Mouse (Mus musculus): ENCODE results near the gene Fam107b.

Gene Fam107b

DNA sequence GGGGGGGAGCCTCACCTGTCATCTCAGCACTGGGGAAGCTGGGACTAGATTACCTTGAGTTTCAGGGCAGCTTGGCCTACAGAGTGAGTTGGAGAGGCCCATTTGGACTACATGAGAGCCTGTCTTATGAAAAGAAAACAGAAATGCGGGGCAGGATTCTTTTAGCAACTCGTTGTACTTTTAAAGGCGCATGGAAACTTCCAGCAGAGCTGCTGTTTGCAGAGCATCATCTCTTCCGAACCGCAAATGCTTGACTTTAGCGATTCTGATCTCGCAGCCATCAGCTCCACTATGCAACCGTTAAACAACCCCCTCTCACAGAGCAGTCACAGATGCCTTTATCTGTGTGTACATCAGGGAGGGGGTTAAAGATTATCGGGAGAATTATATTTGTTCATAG lies 179.8 kb downstream of the Fam107b start:
- in situ Hi-C loops (cut with MboI; ENCODE audit: low pct_unique_long_range_greater_than_20kb in 1 of 2, low sequenced_read_pairs in 2 of 2, unreplicated experiment in 1 of 2), result no loop called here

DNA sequence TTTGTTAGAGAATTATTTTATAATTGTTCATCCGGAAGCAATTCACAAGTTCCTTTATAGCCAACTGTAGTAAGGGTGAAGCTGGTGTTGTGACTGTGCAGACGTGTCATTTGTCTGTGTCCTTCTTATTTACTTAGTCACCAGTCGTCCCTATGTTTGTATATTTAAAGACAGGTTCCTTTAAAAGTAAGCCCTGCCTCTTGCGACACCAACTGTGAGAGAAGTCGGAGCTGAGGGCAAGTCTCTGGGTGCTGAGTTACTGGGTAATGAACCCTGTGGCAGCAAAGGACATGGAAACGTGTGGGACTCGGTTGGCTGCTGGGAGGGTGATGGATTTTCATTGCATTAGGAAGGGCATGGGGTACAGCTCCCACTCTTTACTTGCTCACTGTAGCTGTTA lies 182.1 kb downstream of the Fam107b start:
- in situ Hi-C loops (cut with MboI; ENCODE audit: low pct_unique_long_range_greater_than_20kb in 1 of 2, low sequenced_read_pairs in 2 of 2, unreplicated experiment in 1 of 2), result no loop called here

GRCm38 (mm10) chr2:3752893-3753292 lies 182.6 kb downstream of the Fam107b start:
- in situ Hi-C loops (cut with MboI; ENCODE audit: low pct_unique_long_range_greater_than_20kb in 1 of 2, low sequenced_read_pairs in 2 of 2, unreplicated experiment in 1 of 2), result no loop called here

- in situ Hi-C loops (cut with MboI; ENCODE audit: low pct_unique_long_range_greater_than_20kb in 1 of 2, low sequenced_read_pairs in 2 of 2, unreplicated experiment in 1 of 2), result no loop called here
Measured at GRCm38 (mm10) chr2:3753749-3754148, 183.5 kb downstream of the Fam107b start.

DNA sequence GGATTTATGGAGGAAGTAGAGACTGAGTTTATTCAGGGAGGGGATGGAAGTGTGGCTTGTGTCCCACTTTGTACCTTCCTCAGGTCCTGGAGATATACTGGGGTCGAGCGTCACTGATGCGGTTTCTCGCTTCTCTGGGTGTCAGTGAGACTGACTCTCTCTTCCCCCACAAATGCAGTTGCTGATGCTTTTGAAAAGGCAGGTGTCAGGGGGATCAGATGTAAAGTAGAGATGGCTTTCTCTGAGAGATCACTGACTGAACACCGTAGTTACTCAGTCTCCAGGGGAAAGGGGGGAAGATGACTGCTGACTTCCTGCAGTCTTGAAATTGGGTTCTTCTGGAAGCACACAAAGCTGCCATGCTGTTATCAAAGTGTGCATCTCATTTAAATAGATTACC lies 185.6 kb downstream of the Fam107b start:
- in situ Hi-C loops (cut with MboI; ENCODE audit: low pct_unique_long_range_greater_than_20kb in 1 of 2, low sequenced_read_pairs in 2 of 2, unreplicated experiment in 1 of 2), result no loop called here

- in situ Hi-C loops (cut with MboI; ENCODE audit: low pct_unique_long_range_greater_than_20kb in 1 of 2, low sequenced_read_pairs in 2 of 2, unreplicated experiment in 1 of 2), result no loop called here
Measured at GRCm38 (mm10) chr2:3758406-3758805, 188.1 kb downstream of the Fam107b start.

GRCm38 (mm10) chr2:3760234-3760836 lies 190.0 kb downstream of the Fam107b start:
- in situ Hi-C loops (cut with MboI; ENCODE audit: low pct_unique_long_range_greater_than_20kb in 1 of 2, low sequenced_read_pairs in 2 of 2, unreplicated experiment in 1 of 2), result loop anchor here (5.0 to 10.0 kb wide), 2 partner anchors 123 to 136 kb away; no protein-coding TSS in a partner anchor

DNA sequence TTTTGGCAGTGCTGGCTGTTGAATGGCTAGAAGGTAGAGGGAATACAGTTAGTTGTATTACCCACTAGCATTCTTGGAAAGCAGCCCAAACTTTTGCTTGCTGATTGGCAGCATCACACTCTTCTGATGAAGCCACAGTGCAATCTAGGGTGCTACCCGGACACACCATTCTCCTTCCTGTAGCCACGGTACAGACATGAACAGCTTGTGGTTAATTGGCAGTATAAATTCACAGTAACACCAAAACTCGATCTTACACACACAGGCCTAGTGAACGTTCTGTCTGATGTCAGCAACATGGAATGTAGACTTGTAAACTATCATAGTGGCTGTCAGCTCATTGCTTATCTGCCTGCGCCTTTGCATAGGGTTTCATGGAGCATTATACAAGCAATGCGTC lies 193.8 kb downstream of the Fam107b start:
- in situ Hi-C loops (cut with MboI; ENCODE audit: low pct_unique_long_range_greater_than_20kb in 1 of 2, low sequenced_read_pairs in 2 of 2, unreplicated experiment in 1 of 2), result loop anchor here (5.0 to 10.0 kb wide), 2 partner anchors 127 to 139 kb away; no protein-coding TSS in a partner anchor

GRCm38 (mm10) chr2:3765957-3766783 lies 195.9 kb downstream of the Fam107b start:
- in situ Hi-C loops (cut with MboI; ENCODE audit: low pct_unique_long_range_greater_than_20kb in 1 of 2, low sequenced_read_pairs in 2 of 2, unreplicated experiment in 1 of 2), result loop anchor here in 1 of 2 experiments (10.0 kb wide), 1 partner anchor 141 kb away; no protein-coding TSS in a partner anchor

- in situ Hi-C loops (cut with MboI; ENCODE audit: low pct_unique_long_range_greater_than_20kb in 1 of 2, low sequenced_read_pairs in 2 of 2, unreplicated experiment in 1 of 2), result loop anchor here in 1 of 2 experiments (10.0 kb wide), 1 partner anchor 144 kb away; no protein-coding TSS in a partner anchor
Measured at GRCm38 (mm10) chr2:3769260-3769659, 199.0 kb downstream of the Fam107b start.

- in situ Hi-C loops (cut with MboI; ENCODE audit: low pct_unique_long_range_greater_than_20kb in 1 of 2, low sequenced_read_pairs in 2 of 2, unreplicated experiment in 1 of 2), result loop anchor here in 1 of 2 experiments (10.0 kb wide), 1 partner anchor 145 kb away; no protein-coding TSS in a partner anchor
Measured at GRCm38 (mm10) chr2:3769786-3770318, 199.6 kb downstream of the Fam107b start.

- in situ Hi-C loops (cut with MboI; ENCODE audit: low pct_unique_long_range_greater_than_20kb in 1 of 2, low sequenced_read_pairs in 2 of 2, unreplicated experiment in 1 of 2), result no loop called here
Measured at GRCm38 (mm10) chr2:3770383-3770782, 200.1 kb downstream of the Fam107b start.

DNA sequence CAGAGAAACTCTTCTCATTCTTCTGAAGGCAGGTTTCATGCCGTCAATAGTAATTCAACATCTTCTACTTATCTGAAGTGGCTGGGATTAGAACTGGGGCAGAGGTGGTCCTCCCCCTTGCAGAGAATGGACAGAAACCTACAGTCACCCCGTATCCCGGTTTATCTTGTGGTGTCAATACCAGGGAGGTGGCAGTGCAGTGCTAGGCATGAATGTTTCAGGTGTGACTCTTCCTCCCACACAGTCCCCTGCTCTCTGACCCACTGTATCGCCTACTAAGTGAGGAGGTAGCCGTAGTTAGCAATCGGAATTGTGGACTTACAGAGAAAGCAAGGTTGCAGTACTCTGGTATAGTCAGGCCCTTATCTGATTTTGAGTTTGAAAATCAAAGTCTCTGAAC lies 201.2 kb downstream of the Fam107b start:
- in situ Hi-C loops (cut with MboI; ENCODE audit: low pct_unique_long_range_greater_than_20kb in 1 of 2, low sequenced_read_pairs in 2 of 2, unreplicated experiment in 1 of 2), result no loop called here

DNA sequence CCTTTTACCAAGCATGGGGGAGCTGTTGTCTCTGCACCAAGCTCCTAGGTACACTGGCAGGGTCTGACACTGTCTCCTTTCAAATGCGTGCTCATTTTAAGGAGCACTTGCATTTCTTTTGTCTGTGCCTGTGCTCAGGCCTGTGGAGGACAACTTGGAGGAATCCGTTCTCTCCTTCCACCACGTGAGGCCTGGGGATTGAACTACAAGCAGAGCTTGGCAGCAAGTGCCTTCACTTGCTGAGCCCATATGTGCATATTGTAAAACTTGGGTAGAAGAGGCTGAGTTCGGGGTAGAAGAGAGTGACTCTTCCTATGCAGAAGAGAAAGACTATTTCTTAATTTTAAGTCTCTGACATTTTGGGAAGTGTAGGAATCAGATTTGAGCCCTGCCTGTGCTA lies 202.8 kb downstream of the Fam107b start:
- in situ Hi-C loops (cut with MboI; ENCODE audit: low pct_unique_long_range_greater_than_20kb in 1 of 2, low sequenced_read_pairs in 2 of 2, unreplicated experiment in 1 of 2), result no loop called here

- in situ Hi-C loops (cut with MboI; ENCODE audit: low pct_unique_long_range_greater_than_20kb in 1 of 2, low sequenced_read_pairs in 2 of 2, unreplicated experiment in 1 of 2), result no loop called here
Measured at GRCm38 (mm10) chr2:3775569-3775968, 205.3 kb downstream of the Fam107b start.

GRCm38 (mm10) chr2:3776045-3776444 lies 205.8 kb downstream of the Fam107b start:
- in situ Hi-C loops (cut with MboI; ENCODE audit: low pct_unique_long_range_greater_than_20kb in 1 of 2, low sequenced_read_pairs in 2 of 2, unreplicated experiment in 1 of 2), result no loop called here

GRCm38 (mm10) chr2:3777696-3778095 lies 207.4 kb downstream of the Fam107b start:
- in situ Hi-C loops (cut with MboI; ENCODE audit: low pct_unique_long_range_greater_than_20kb in 1 of 2, low sequenced_read_pairs in 2 of 2, unreplicated experiment in 1 of 2), result no loop called here

- in situ Hi-C loops (cut with MboI; ENCODE audit: low pct_unique_long_range_greater_than_20kb in 1 of 2, low sequenced_read_pairs in 2 of 2, unreplicated experiment in 1 of 2), result no loop called here
Measured at GRCm38 (mm10) chr2:3785546-3785945, 215.3 kb downstream of the Fam107b start.

DNA sequence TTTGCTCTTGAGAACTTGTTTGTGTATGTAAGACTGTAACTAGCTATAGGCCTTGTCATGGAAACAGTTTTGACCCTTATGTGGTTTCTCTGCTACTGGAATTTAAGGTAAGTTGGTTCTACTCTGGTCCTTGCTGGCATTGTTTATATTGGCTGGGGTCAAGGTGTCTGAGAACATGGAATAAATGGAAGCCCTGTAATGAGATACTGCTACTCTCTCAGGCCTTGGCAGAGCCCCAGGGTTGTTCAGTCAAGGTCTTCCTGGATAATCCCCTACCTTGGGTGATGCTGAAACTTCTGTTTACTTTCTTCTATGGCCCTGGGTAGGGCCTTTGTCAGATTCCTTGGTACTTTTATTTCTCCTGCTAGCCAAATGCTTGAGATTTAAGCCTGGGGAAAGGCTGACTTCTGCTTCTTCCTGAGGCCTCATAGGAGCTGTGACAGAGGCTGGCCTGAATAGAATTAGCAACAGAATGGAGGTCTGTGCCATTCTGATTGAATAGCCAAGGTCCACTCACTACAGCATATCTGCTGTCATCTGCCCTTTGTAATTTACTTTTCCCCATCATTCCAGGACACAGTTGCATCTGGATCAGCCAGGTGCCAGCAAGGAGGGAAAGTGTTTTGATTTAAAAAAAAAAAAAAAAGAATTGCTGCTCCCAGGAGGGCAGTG lies 217.6 kb downstream of the Fam107b start:
- in situ Hi-C loops (cut with MboI; ENCODE audit: low pct_unique_long_range_greater_than_20kb in 1 of 2, low sequenced_read_pairs in 2 of 2, unreplicated experiment in 1 of 2), result no loop called here
